Mouse (Mus musculus): ENCODE measurements around the gene Hsd17b13. TPM values are rescaled to one million over a fixed set of nuclear protein-coding genes. Genes with fewer than 3 reads are reported as not detected.
"Not testable (repeated sequence)": the region's sequence is repeated elsewhere in the genome, so short reads cannot be mapped to it uniquely, and the experiment has no call there.

Hsd17b13 gene
- total and polyA plus RNA-seq, 2 experiments from 2014 or later: 0.16 TPM; not detected in 1

DNA sequence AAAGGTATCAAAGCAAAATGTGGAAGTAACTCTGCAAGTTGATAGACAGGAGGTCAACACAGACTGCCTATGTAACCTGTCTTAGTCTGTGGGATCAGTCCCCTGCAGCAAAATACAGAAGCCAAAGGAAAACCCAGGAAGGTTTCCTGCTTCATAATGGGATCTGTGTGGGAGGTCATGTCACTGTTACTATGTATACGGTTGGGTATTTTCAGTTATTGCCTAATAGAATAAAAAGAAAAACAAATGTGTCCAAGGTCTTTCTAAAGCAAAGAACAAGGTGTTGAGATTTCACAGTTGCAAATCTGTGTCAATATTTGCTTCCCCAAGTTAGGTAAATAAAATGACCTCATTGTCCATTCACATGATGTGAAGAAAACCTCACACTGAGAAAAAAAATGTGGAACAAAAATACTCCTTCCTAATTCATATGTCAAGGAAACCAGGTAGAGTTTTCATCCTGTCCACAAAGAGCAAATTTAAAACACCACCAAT, 14.2 kb downstream of the Hsd17b13 start:
- Histone ChIP-seq H3K27me3 (ENCODE audit: insufficient read depth, low read length) (no peaks in the 10 kb centered on the region), H3K4me2 (ENCODE audit: low read depth) (no peak overlapping the region), H3K9ac (no peak overlapping the region), H3K4me1 (ENCODE audit: insufficient read depth) (no peaks in the 10 kb centered on the region), H3K36me3 (ENCODE audit: insufficient read depth) (no peaks in the 10 kb centered on the region), H3K27ac (ENCODE audit: low read depth, low read length) (no peak overlapping the region), H3K9me3 (ENCODE audit: low read length) (no peaks in the 10 kb centered on the region), H3K4me3 (ENCODE audit: low read depth, low read length) (no peak overlapping the region)
- DNase-seq (no peak), ATAC-seq (no peak)
- TF ChIP-seq CTCF (IDR thresholded peaks at IDR 0.05; ENCODE audit: low read depth): no peak
- 77% methylated on average over 1 of the region's 1 CpGs for WGBS

- Histone ChIP-seq H3K27me3 (ENCODE audit: insufficient read depth, low read length) (no peaks in the 10 kb centered on the region), H3K4me3 (ENCODE audit: low read depth, low read length) (no peak overlapping the region), H3K27ac (ENCODE audit: low read depth, low read length) (no peak overlapping the region), H3K9me3 (ENCODE audit: low read length) (no peaks in the 10 kb centered on the region), H3K4me2 (ENCODE audit: low read depth) (no peak overlapping the region), H3K4me1 (ENCODE audit: insufficient read depth) (no peaks in the 10 kb centered on the region), H3K36me3 (ENCODE audit: insufficient read depth) (no peaks in the 10 kb centered on the region), H3K9ac (no peak overlapping the region)
- DNase-seq: no peak
- ATAC-seq: peak; percentile 32; the same call in 1 of the 2 replicates
- no peak for TF ChIP-seq CTCF (IDR thresholded peaks at IDR 0.05; ENCODE audit: low read depth)
- WGBS: 70% methylated on average over 5 of the region's 5 CpGs
These were observed 22.6 kb downstream of the Hsd17b13 start for GRCm38 (mm10) chr5:103954638-103955037.

- Histone ChIP-seq H3K9ac (no peak overlapping the region), H3K4me1 (ENCODE audit: insufficient read depth) (no peaks in the 10 kb centered on the region), H3K36me3 (ENCODE audit: insufficient read depth) (no peaks in the 10 kb centered on the region), H3K4me3 (ENCODE audit: low read depth, low read length) (no peak overlapping the region), H3K9me3 (ENCODE audit: low read length) (no peaks in the 10 kb centered on the region), H3K27ac (ENCODE audit: low read depth, low read length) (no peak overlapping the region), H3K4me2 (ENCODE audit: low read depth) (no peak overlapping the region), H3K27me3 (ENCODE audit: insufficient read depth, low read length) (no peaks in the 10 kb centered on the region)
- ATAC-seq (no peak), DNase-seq (no peak)
- 56% methylated on average over 10 of the region's 10 CpGs for WGBS
- no peak for TF ChIP-seq CTCF (IDR thresholded peaks at IDR 0.05; ENCODE audit: low read depth)
These were observed 23.8 kb downstream of the Hsd17b13 start for GRCm38 (mm10) chr5:103953135-103954083.

DNA sequence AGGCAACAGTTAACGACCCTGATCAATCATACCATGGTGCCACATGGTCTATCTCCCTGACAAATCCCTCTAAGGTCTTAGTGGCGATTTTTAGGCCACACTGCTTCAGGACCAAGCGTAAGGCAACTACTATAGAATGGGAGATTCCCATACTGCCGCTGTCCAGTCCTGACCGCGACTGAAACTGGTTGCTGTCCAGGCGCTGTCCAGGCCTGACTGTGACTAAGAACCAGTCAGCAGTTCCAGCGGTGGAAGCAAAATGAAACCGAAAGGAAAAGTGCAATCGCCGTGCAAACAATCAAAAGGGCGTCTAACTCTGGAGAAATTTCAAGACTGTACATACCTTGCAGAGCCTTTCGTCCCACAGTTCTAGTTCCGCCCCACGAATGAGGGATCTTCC, 27.1 kb downstream of the Hsd17b13 start:
- not testable (repeated sequence) for H3K4me1 ChIP-seq (ENCODE audit: insufficient read depth); H3K9ac ChIP-seq; H3K27me3 ChIP-seq (ENCODE audit: insufficient read depth, low read length); DNase-seq; H3K4me2 ChIP-seq (ENCODE audit: low read depth); H3K9me3 ChIP-seq (ENCODE audit: low read length); H3K4me3 ChIP-seq (ENCODE audit: low read depth, low read length); H3K36me3 ChIP-seq (ENCODE audit: insufficient read depth); ATAC-seq; H3K27ac ChIP-seq (ENCODE audit: low read depth, low read length)
- WGBS: 95% methylated on average over 15 of the region's 15 CpGs

DNA sequence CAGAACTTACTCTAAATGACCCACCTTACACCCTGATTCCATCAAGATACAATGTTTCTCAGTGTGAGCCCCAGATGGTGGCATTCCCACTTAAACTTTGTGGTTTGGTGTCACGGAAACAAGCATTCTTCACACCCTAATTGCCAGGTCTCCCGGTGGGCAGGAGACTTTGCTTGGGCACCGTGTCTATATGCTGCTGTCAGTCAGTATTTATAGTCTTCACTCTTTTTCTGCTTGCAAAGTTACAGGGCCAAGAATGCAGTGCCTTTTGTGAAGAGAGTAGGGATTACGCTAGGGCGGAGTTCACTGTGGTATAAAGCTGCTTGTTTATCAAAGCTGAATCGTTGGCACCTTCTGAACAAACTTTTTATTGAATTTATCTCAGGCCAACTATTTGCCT, 34.0 kb downstream of the Hsd17b13 start:
- Histone ChIP-seq H3K36me3 (ENCODE audit: insufficient read depth) (no peaks in the 10 kb centered on the region), H3K4me1 (ENCODE audit: insufficient read depth) (no peaks in the 10 kb centered on the region), H3K27ac (ENCODE audit: low read depth, low read length) (no peak overlapping the region), H3K9me3 (ENCODE audit: low read length) (no peaks in the 10 kb centered on the region), H3K27me3 (ENCODE audit: insufficient read depth, low read length) (no peaks in the 10 kb centered on the region), H3K4me3 (ENCODE audit: low read depth, low read length) (no peak overlapping the region), H3K4me2 (ENCODE audit: low read depth) (no peak overlapping the region), H3K9ac (no peak overlapping the region)
- TF ChIP-seq CTCF (IDR thresholded peaks at IDR 0.05; ENCODE audit: low read depth): no peak
- 15% methylated on average over 6 of the region's 6 CpGs for WGBS
- DNase-seq (no peak), ATAC-seq (no peak)

GRCm38 (mm10) chr5:103939856-103940255, 37.4 kb downstream of the Hsd17b13 start:
- 68% methylated on average over 1 of the region's 1 CpGs for WGBS
- ATAC-seq (no peak), DNase-seq (no peak)
- Histone ChIP-seq H3K4me2 (ENCODE audit: low read depth) (no peak overlapping the region), H3K4me1 (ENCODE audit: insufficient read depth) (no peaks in the 10 kb centered on the region), H3K9ac (no peak overlapping the region), H3K27ac (ENCODE audit: low read depth, low read length) (no peak overlapping the region), H3K9me3 (ENCODE audit: low read length) (no peaks in the 10 kb centered on the region), H3K36me3 (ENCODE audit: insufficient read depth) (no peaks in the 10 kb centered on the region), H3K4me3 (ENCODE audit: low read depth, low read length) (no peak overlapping the region), H3K27me3 (ENCODE audit: insufficient read depth, low read length) (no peaks in the 10 kb centered on the region)
- no peak for TF ChIP-seq CTCF (IDR thresholded peaks at IDR 0.05; ENCODE audit: low read depth)

- Histone ChIP-seq H3K4me3 (ENCODE audit: low read depth, low read length) (no peak overlapping the region), H3K9ac (no peak overlapping the region), H3K27ac (ENCODE audit: low read depth, low read length) (no peak overlapping the region), H3K4me2 (ENCODE audit: low read depth) (no peak overlapping the region), H3K4me1 (ENCODE audit: insufficient read depth) (no peaks in the 10 kb centered on the region), H3K9me3 (ENCODE audit: low read length) (no peaks in the 10 kb centered on the region), H3K27me3 (ENCODE audit: insufficient read depth, low read length) (no peaks in the 10 kb centered on the region), H3K36me3 (ENCODE audit: insufficient read depth) (no peaks in the 10 kb centered on the region)
- no peak for TF ChIP-seq CTCF (IDR thresholded peaks at IDR 0.05; ENCODE audit: low read depth)
- no peak; the same call in 1 of the 2 replicates for ATAC-seq
- 42% methylated on average over 7 of the region's 7 CpGs for WGBS
- DNase-seq: no peak
These were observed 37.9 kb downstream of the Hsd17b13 start for GRCm38 (mm10) chr5:103939350-103939652.
